Mouse (Mus musculus) embryonic facial prominence, embryonic 13.5 days (tissue): ENCODE data around the gene Bri3bp. TPM values are rescaled to one million over a fixed set of nuclear protein-coding genes. Genes with fewer than 3 reads are reported as not detected.

Experiments used
- ATAC-seq: fragments of 200-750 bp; cut with Nextera tagmentation; 2 replicates; pipeline ENCODE4 v1.8.0; 2017; ENCODE audit warnings: low read depth; ENCODE audit not compliant: insufficient number of reproducible peaks, insufficient read depth, low FRiP score, low TSS enrichment
- H3K27ac ChIP-seq: fragments of 300-500 bp; sonication (generic); 2 replicates; pipeline ENCODE4 v1.5.1; 2015; ENCODE audit warnings: moderate library complexity, mild to moderate bottlenecking, inconsistent platforms
- H3K27me3 ChIP-seq: fragments of 300-500 bp; sonication (generic); 2 replicates; pipeline ENCODE4 v1.6.1; 2015; ENCODE audit warnings: mild to moderate bottlenecking, inconsistent platforms
- H3K36me3 ChIP-seq: fragments of 300-500 bp; sonication (generic); 2 replicates; pipeline ENCODE4 v1.6.1; 2015; ENCODE audit warnings: mild to moderate bottlenecking, inconsistent platforms
- H3K4me1 ChIP-seq: fragments of 300-500 bp; sonication (generic); 2 replicates; pipeline ENCODE4 v1.6.1; 2015; ENCODE audit warnings: inconsistent platforms
- H3K4me2 ChIP-seq: fragments of 300-500 bp; sonication (generic); 2 replicates; pipeline ENCODE4 v1.6.1; 2015; ENCODE audit warnings: moderate library complexity, mild to moderate bottlenecking, inconsistent platforms
- H3K4me3 ChIP-seq: fragments of 300-500 bp; sonication (generic); 2 replicates; pipeline ENCODE4 v1.5.1; 2015; ENCODE audit warnings: mild to moderate bottlenecking, inconsistent platforms
- H3K9ac ChIP-seq: fragments of 300-500 bp; sonication (generic); 2 replicates; pipeline ENCODE4 v1.6.1; 2015; ENCODE audit warnings: mild to moderate bottlenecking, inconsistent platforms
- H3K9me3 ChIP-seq: fragments of 300-500 bp; sonication (generic); 2 replicates; pipeline ENCODE4 v1.6.1; 2016; ENCODE audit warnings: inconsistent platforms
- WGBS: fragments of 180-500 bp; shearing (Covaris S2); methylation state at CpG from one replicate; pipeline ENCODE4 v1.1.7; 2015; ENCODE audit warnings: mixed read lengths; 5-methylcytosine and 5-hydroxymethylcytosine counted together
- microRNA-seq: library from miRNA; unstranded; fragments of <30 nt; microRNA quantifications from one replicate; pipeline ENCODE4, GENCODE M21; 2016
- polyA plus RNA-seq: library from polyadenylated mRNA; unstranded; fragments of >200 nt; fragmentation: Nextera tagmentation; extraction: Ambion mirVana; gene quantifications from 2 replicates; pipeline ENCODE4 v1.2.1, GENCODE M21; 2015

Bri3bp gene
- polyA plus RNA-seq, 1 experiment from 2014 or later, result 36.1 TPM

DNA sequence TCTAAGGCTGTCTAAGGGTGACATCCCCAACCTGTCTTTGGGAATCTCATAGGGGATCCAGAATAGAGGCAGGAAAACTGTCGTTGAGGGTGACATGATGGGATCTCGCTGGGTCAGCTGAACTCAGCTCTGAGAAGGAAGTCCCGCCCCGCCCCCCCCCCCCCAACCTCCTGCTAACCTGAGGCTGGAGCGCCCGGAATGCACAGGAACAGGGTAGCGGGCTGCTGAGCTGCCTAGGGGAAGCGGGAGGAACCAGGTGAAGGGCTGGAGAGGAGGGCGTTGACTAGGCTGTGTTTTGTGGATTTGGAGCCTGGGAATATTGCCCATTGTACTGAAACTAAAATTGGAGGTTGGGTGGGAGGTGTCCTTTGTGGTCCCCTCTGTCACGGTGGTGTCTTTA is 66.6 kb downstream of the Bri3bp start:
- Histone ChIP-seq H3K9me3 (no peaks in the 10 kb centered on the region), H3K4me1 (no peaks in the 10 kb centered on the region), H3K27ac (no peak overlapping the region), H3K9ac (no peak overlapping the region), H3K4me2 (no peak overlapping the region), H3K4me3 (no peak overlapping the region), H3K36me3 (peaks cover 86% of the 10 kb centered on the region), H3K27me3 (no peaks in the 10 kb centered on the region)
- no peak for ATAC-seq
- 91% methylated on average over 10 of the region's 10 CpGs for WGBS

DNA sequence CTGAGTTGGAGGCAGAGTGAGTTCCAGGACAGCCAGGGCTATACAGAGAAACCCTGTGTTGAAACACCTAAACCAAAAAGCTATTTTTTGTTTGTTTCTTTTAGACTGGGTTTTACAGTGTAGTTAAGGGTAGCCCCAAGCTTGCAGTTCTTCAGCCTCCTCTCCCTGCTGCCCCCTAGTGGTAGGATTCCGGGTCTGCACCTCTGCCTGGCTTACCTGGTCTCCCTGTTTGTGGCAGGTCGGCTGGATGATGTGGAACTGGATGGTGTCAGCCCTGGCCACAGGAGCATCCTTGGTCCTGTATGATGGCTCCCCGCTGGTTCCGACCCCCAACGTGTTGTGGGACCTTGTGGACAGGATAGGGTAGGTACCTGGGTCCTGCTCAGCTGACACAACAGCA is 68.2 kb downstream of the Bri3bp start:
- no peak for ATAC-seq
- no peak overlapping the region for H3K4me3 ChIP-seq
- H3K9me3 ChIP-seq, result no peaks in the 10 kb centered on the region
- H3K27ac ChIP-seq, result no peak overlapping the region
- no peak overlapping the region for H3K4me2 ChIP-seq
- 57% methylated on average over 5 of the region's 5 CpGs for WGBS
- no peaks in the 10 kb centered on the region for H3K4me1 ChIP-seq
- no peaks in the 10 kb centered on the region for H3K27me3 ChIP-seq
- no peak overlapping the region for H3K9ac ChIP-seq
- H3K36me3 ChIP-seq, result peaks cover 87% of the 10 kb centered on the region

Small RNA genes within 50 kb of the gene (microRNA-seq; reads per million reads assigned to microRNA genes)
- not detected for gene Gm27551

Other genes with a start within 250 kb of the Bri3bp start
- 53.9 and 55.6 TPM in 2 replicates for gene Scarb1, start 100.5 kb upstream of the Bri3bp start, polyA plus RNA-seq
- 0.29 and 0.34 TPM in 2 replicates for gene Gm10382, start 52.2 kb upstream of the Bri3bp start, polyA plus RNA-seq
- gene Ubc, start 51.4 kb upstream of the Bri3bp start, polyA plus RNA-seq, result 979 and 1,012 TPM in 2 replicates
- 13.9 and 14.7 TPM in 2 replicates for gene Dhx37, start 7.4 kb upstream of the Bri3bp start, polyA plus RNA-seq
- 36.8 and 38.1 TPM in 2 replicates for gene Aacs, start 34.2 kb downstream of the Bri3bp start, polyA plus RNA-seq
- gene Tmem132b, start 90.2 kb downstream of the Bri3bp start, polyA plus RNA-seq, result 0.11 and 0.26 TPM in 2 replicates